Mouse (Mus musculus) spleen, adult 2 months (tissue): ENCODE results near the gene Far1. TPM values are rescaled to one million over a fixed set of nuclear protein-coding genes. Genes with fewer than 3 reads are reported as not detected.

Experiments
- DNase-seq, 2 experiments: peaks; one replicate each; pipeline versions ENCODE4 v3.0.0 to v3.0.0-alpha.2; 2012 to 2021; ENCODE audit warnings: low spot score in 2 of 2, low read depth in 1 of 2
- H3K27ac ChIP-seq: fragments of 200-500 bp; 2 replicates; pipeline ENCODE4 v1.5.1; 2012; ENCODE audit warnings: low read length, inconsistent platforms; ENCODE audit not compliant: insufficient read depth
- H3K27me3 ChIP-seq: fragments of 200-500 bp; 2 replicates; pipeline ENCODE4 v1.6.1; 2012; ENCODE audit warnings: mild to moderate bottlenecking, moderate library complexity, low read length, inconsistent platforms; ENCODE audit not compliant: control insufficient read depth, insufficient read depth
- H3K36me3 ChIP-seq: fragments of 200-500 bp; 2 replicates; pipeline ENCODE4 v1.6.1; 2012; ENCODE audit warnings: mild to moderate bottlenecking, low read length, inconsistent platforms; ENCODE audit not compliant: control insufficient read depth, insufficient read depth
- H3K4me1 ChIP-seq: fragments of 200-500 bp; 2 replicates; pipeline ENCODE4 v1.6.1; 2011; ENCODE audit warnings: inconsistent platforms; ENCODE audit not compliant: control insufficient read depth, insufficient read depth, insufficient read length
- H3K4me3 ChIP-seq: fragments of 200-500 bp; 2 replicates; pipeline ENCODE4 v1.5.1; 2011; ENCODE audit warnings: mild to moderate bottlenecking, inconsistent platforms; ENCODE audit not compliant: insufficient read depth, insufficient read length; ENCODE audit errors: extremely low read depth
- CTCF ChIP-seq: fragments of 200-500 bp; IDR thresholded peaks from 2 replicates; pipeline ENCODE4 v1.5.1; 2011; ENCODE audit warnings: mild to moderate bottlenecking, inconsistent platforms; ENCODE audit not compliant: insufficient read depth, insufficient read length, insufficient replicate concordance; ENCODE audit errors: extremely low read depth
- POLR2A ChIP-seq: fragments of 200-500 bp; IDR thresholded peaks from 2 replicates; pipeline ENCODE4 v1.6.1; 2011; ENCODE audit warnings: low read depth, low read length, inconsistent platforms
- WGBS: fragments of 180-500 bp; shearing (Covaris S2); methylation state at CpG from one replicate; pipeline ENCODE4 v1.1.7; 2018; 5-methylcytosine and 5-hydroxymethylcytosine counted together
- polyA plus RNA-seq: library from polyadenylated mRNA; depleted of rRNA; stranded (reverse); fragments of >200 nt; gene quantifications from 2 replicates; pipeline ENCODE4 v1.2.3, GENCODE M21; 2012

Gene Far1
- polyA plus RNA-seq, 1 experiment: 8.3 TPM

GRCm38 (mm10) chr7:113502453-113502852 is 11.2 kb upstream of the Far1 start:
- WGBS: 70% methylated on average over 3 of the region's 3 CpGs
- no peak for TF ChIP-seq POLR2A
- no peak for TF ChIP-seq CTCF
- no peaks in the 10 kb centered on the region for H3K27me3 ChIP-seq
- DNase-seq: no peak
- H3K4me1 ChIP-seq: peaks cover 6% of the 10 kb centered on the region; the same call in 1 of the 2 replicates
- no peaks in the 10 kb centered on the region for H3K36me3 ChIP-seq
- no peak overlapping the region for H3K4me3 ChIP-seq
- no peak overlapping the region for H3K27ac ChIP-seq

GRCm38 (mm10) chr7:113505047-113505446 is 8.6 kb upstream of the Far1 start:
- Histone ChIP-seq H3K27me3 (no peaks in the 10 kb centered on the region), H3K4me1 (peaks cover 6% of the 10 kb centered on the region; the same call in 1 of the 2 replicates), H3K27ac (peak overlapping the region; percentile 50), H3K4me3 (no peak overlapping the region), H3K36me3 (no peaks in the 10 kb centered on the region)
- TF ChIP-seq CTCF (no peak), POLR2A (no peak)
- peak in 1 of 2 experiments; percentile 27 for DNase-seq
- 19% methylated on average over 5 of the region's 5 CpGs for WGBS

- no peak for DNase-seq
- H3K27me3 ChIP-seq: no peaks in the 10 kb centered on the region
- no peaks in the 10 kb centered on the region for H3K36me3 ChIP-seq
- peak overlapping the region; percentile 50; the same call in 1 of the 2 replicates for H3K27ac ChIP-seq
- no peak overlapping the region for H3K4me3 ChIP-seq
- WGBS: 62% methylated on average over 4 of the region's 4 CpGs
- peaks cover 6% of the 10 kb centered on the region; the same call in 1 of the 2 replicates for H3K4me1 ChIP-seq
- TF ChIP-seq POLR2A (no peak), CTCF (no peak)
These were observed 8.1 kb upstream of the Far1 start for GRCm38 (mm10) chr7:113505516-113506045.

- DNase-seq: no peak
- no peak overlapping the region for H3K4me3 ChIP-seq
- WGBS: 77% methylated on average over 3 of the region's 3 CpGs
- H3K4me1 ChIP-seq: peaks cover 6% of the 10 kb centered on the region; the same call in 1 of the 2 replicates
- H3K27ac ChIP-seq: no peak overlapping the region
- no peaks in the 10 kb centered on the region for H3K36me3 ChIP-seq
- H3K27me3 ChIP-seq: no peaks in the 10 kb centered on the region
- no peak for TF ChIP-seq POLR2A
- TF ChIP-seq CTCF: no peak
These were observed 5.8 kb upstream of the Far1 start for GRCm38 (mm10) chr7:113507846-113508245.

- WGBS: 67% methylated on average over 3 of the region's 3 CpGs
- TF ChIP-seq POLR2A (no peak), CTCF (no peak)
These were observed 2.2 kb upstream of the Far1 start for GRCm38 (mm10) chr7:113511396-113511795.

GRCm38 (mm10) chr7:113512527-113513285 is 928 bp upstream of the Far1 start:
- no peaks in the 10 kb centered on the region for H3K36me3 ChIP-seq
- WGBS: 12% methylated on average over 20 of the region's 20 CpGs
- no peaks in the 10 kb centered on the region for H3K27me3 ChIP-seq
- peak overlapping the region; percentile 98 for H3K4me3 ChIP-seq
- TF ChIP-seq CTCF: no peak
- TF ChIP-seq POLR2A: no peak
- H3K4me1 ChIP-seq: peaks cover 6% of the 10 kb centered on the region; the same call in 1 of the 2 replicates
- no peak for DNase-seq
- peak overlapping the region; percentile 70 for H3K27ac ChIP-seq

More at GRCm38 (mm10) chr7:113511396-113511795, 2.2 kb upstream of the Far1 start:
- DNase-seq: no peak
- H3K27me3 ChIP-seq: no peaks in the 10 kb centered on the region
- H3K4me3 ChIP-seq: no peak overlapping the region
- peaks cover 6% of the 10 kb centered on the region; the same call in 1 of the 2 replicates for H3K4me1 ChIP-seq
- no peaks in the 10 kb centered on the region for H3K36me3 ChIP-seq
- no peak overlapping the region for H3K27ac ChIP-seq
